Mouse (Mus musculus) common myeloid progenitor, adult 5-6 weeks (primary cell): ENCODE measurements around the gene 4930455H04Rik. TPM values are rescaled to one million over a fixed set of nuclear protein-coding genes. Genes with fewer than 3 reads are reported as not detected.

ENCODE experiments used
- ATAC-seq: replicated peaks from 2 replicates; pipeline ENCODE4 v1.8.0; 2016; ENCODE audit warnings: low read depth, mild to moderate bottlenecking, moderate TSS enrichment, inconsistent platforms; ENCODE audit not compliant: poor library complexity, severe bottlenecking
- total RNA-seq: library from RNA; stranded (forward); fragments of 200-1000, 187-1606 nt; gene quantifications from 2 replicates; pipeline ENCODE4 v1.2.3, GENCODE M21; 2017

4930455H04Rik gene
- total RNA-seq, 1 experiment from 2014 or later: not detected

- peak; percentile 96 for ATAC-seq
Observed at GRCm38 (mm10) chr3:116966225-116966624, 1.8 kb upstream of the 4930455H04Rik start.

- ATAC-seq: no peak
Observed at GRCm38 (mm10) chr3:116966800-116967199, 1.3 kb upstream of the 4930455H04Rik start.

- no peak for ATAC-seq
Observed at GRCm38 (mm10) chr3:116967436-116967835, 631 bp upstream of the 4930455H04Rik start.

GRCm38 (mm10) chr3:116968540-116968997, 502 bp downstream of the 4930455H04Rik start, which contains the start of gene Palmd:
Gene Palmd (minus strand): TSS chr3:116968987.
- ATAC-seq: peak; percentile 57

- ATAC-seq: peak; percentile 20; the same call in 1 of the 2 replicates
Observed at GRCm38 (mm10) chr3:116969003-116969402, 936 bp downstream of the 4930455H04Rik start.

GRCm38 (mm10) chr3:116969786-116970185, 1.7 kb downstream of the 4930455H04Rik start:
- ATAC-seq: no peak

GRCm38 (mm10) chr3:116981811-116982575, 13.9 kb downstream of the 4930455H04Rik start:
- ATAC-seq: peak; percentile 47

GRCm38 (mm10) chr3:116985042-116985455, 17.0 kb downstream of the 4930455H04Rik start:
- ATAC-seq: no peak

GRCm38 (mm10) chr3:116985741-116986140, 17.7 kb downstream of the 4930455H04Rik start:
- no peak for ATAC-seq

- 0 out of 2 replicates have a peak, but pooled peaks have one; percentile 17 for ATAC-seq
Observed at GRCm38 (mm10) chr3:116986451-116986850, 18.4 kb downstream of the 4930455H04Rik start.

- ATAC-seq: no peak
Observed at GRCm38 (mm10) chr3:116988221-116988620, 20.2 kb downstream of the 4930455H04Rik start.

- ATAC-seq: no peak
Observed at GRCm38 (mm10) chr3:116991180-116991579, 23.1 kb downstream of the 4930455H04Rik start.

GRCm38 (mm10) chr3:116993011-116993410, 24.9 kb downstream of the 4930455H04Rik start:
- no peak for ATAC-seq

- no peak for ATAC-seq
Observed at GRCm38 (mm10) chr3:117001686-117002485, 33.8 kb downstream of the 4930455H04Rik start.

- ATAC-seq: no peak
Observed at GRCm38 (mm10) chr3:117003379-117003778, 35.3 kb downstream of the 4930455H04Rik start.

- no peak for ATAC-seq
Observed at GRCm38 (mm10) chr3:117006636-117007035, 38.6 kb downstream of the 4930455H04Rik start.

- no peak for ATAC-seq
Observed at GRCm38 (mm10) chr3:117007340-117007739, 39.3 kb downstream of the 4930455H04Rik start.

GRCm38 (mm10) chr3:117010182-117010581, 42.1 kb downstream of the 4930455H04Rik start:
- ATAC-seq: no peak

- no peak for ATAC-seq
Observed at GRCm38 (mm10) chr3:117020319-117020718, 52.3 kb downstream of the 4930455H04Rik start.

GRCm38 (mm10) chr3:117021907-117022306, 53.8 kb downstream of the 4930455H04Rik start:
- no peak for ATAC-seq

GRCm38 (mm10) chr3:117024111-117024510, 56.0 kb downstream of the 4930455H04Rik start:
- no peak for ATAC-seq
